Mouse (Mus musculus) liver, embryonic 13.5 days (tissue): ENCODE data around the gene Mcmbp. TPM values are rescaled to one million over a fixed set of nuclear protein-coding genes. Genes with fewer than 3 reads are reported as not detected.

ENCODE experiments used
- ATAC-seq: fragments of 200-750 bp; cut with Nextera tagmentation; 2 replicates; pipeline ENCODE4 v1.8.0; 2017; ENCODE audit warnings: low read depth, mild to moderate bottlenecking, moderate number of reproducible peaks, moderate library complexity
- DNase-seq: peaks from one replicate; pipeline ENCODE4 v3.0.0; 2022
- H3K27ac ChIP-seq: fragments of 300-500 bp; sonication (generic); 2 replicates; pipeline ENCODE4 v1.5.1; 2015; ENCODE audit warnings: moderate library complexity, mild to moderate bottlenecking, inconsistent platforms
- H3K27me3 ChIP-seq: fragments of 300-500 bp; sonication (generic); 2 replicates; pipeline ENCODE4 v1.6.1; 2015; ENCODE audit warnings: mild to moderate bottlenecking, inconsistent platforms
- H3K36me3 ChIP-seq: fragments of 300-500 bp; sonication (generic); 2 replicates; pipeline ENCODE4 v1.6.1; 2015; ENCODE audit warnings: mild to moderate bottlenecking, inconsistent platforms
- H3K4me1 ChIP-seq: fragments of 300-500 bp; sonication (generic); replicated peaks from 2 replicates; pipeline ENCODE4 v1.6.1; 2015; ENCODE audit warnings: inconsistent platforms
- H3K4me2 ChIP-seq: fragments of 300-500 bp; sonication (generic); 2 replicates; pipeline ENCODE4 v1.6.1; 2015; ENCODE audit warnings: inconsistent platforms, mild to moderate bottlenecking, moderate library complexity
- H3K4me3 ChIP-seq: fragments of 300-500 bp; sonication (generic); replicated peaks from 2 replicates; pipeline ENCODE4 v1.5.1; 2015; ENCODE audit warnings: mild to moderate bottlenecking, inconsistent platforms
- H3K9ac ChIP-seq: fragments of 300-500 bp; sonication (generic); 2 replicates; pipeline ENCODE4 v1.6.1; 2015; ENCODE audit warnings: mild to moderate bottlenecking, inconsistent platforms
- H3K9me3 ChIP-seq: fragments of 300-500 bp; sonication (generic); replicated peaks from 2 replicates; pipeline ENCODE4 v1.6.1; 2016; ENCODE audit warnings: inconsistent platforms
- WGBS: fragments of 180-500 bp; shearing (Covaris S2); methylation state at CpG from one replicate; pipeline ENCODE4 v1.1.7; 2015; ENCODE audit not compliant: insufficient replicate concordance; 5-methylcytosine and 5-hydroxymethylcytosine counted together
- polyA plus RNA-seq: library from polyadenylated mRNA; unstranded; fragments of >200 nt; fragmentation: Nextera tagmentation; extraction: Ambion mirVana; gene quantifications from 2 replicates; pipeline ENCODE4 v1.2.1, GENCODE M21; 2015

Mcmbp gene
- polyA plus RNA-seq, 1 experiment from 2014 or later, result 27.1 TPM

- peak overlapping the region; percentile 60; the same call in 1 of the 2 replicates for H3K9ac ChIP-seq
- peak overlapping the region; percentile 91 for H3K27ac ChIP-seq
These were observed 68.3 kb downstream of the Mcmbp start for GRCm38 (mm10) chr7:128671952-128672351.

GRCm38 (mm10) chr7:128668831-128669230, 71.5 kb downstream of the Mcmbp start:
- Histone ChIP-seq H3K27me3 (no peaks in the 10 kb centered on the region), H3K9me3 (no peaks in the 10 kb centered on the region), H3K27ac (no peak overlapping the region; the same call in 1 of the 2 replicates), H3K36me3 (peaks cover 4% of the 10 kb centered on the region), H3K4me1 (peaks cover 74% of the 10 kb centered on the region), H3K4me3 (no peak overlapping the region), H3K9ac (no peak overlapping the region), H3K4me2 (no peak overlapping the region)
- ATAC-seq (no peak), DNase-seq (no peak)
- WGBS, result 21% methylated on average over 2 of the region's 2 CpGs

More at GRCm38 (mm10) chr7:128671952-128672351, 68.3 kb downstream of the Mcmbp start:
- peak overlapping the region; percentile 65 for H3K4me2 ChIP-seq
- 19% methylated on average over 8 of the region's 8 CpGs for WGBS
- peaks cover 6% of the 10 kb centered on the region for H3K36me3 ChIP-seq
- H3K4me3 ChIP-seq, result peak overlapping the region; percentile 40
- peak; percentile 17 for DNase-seq
- no peaks in the 10 kb centered on the region for H3K27me3 ChIP-seq
- ATAC-seq, result peak; percentile 25
- H3K4me1 ChIP-seq, result peaks cover 55% of the 10 kb centered on the region
- H3K9me3 ChIP-seq, result 0 out of 2 replicates have a peak, but pooled peaks cover 2% of the 10 kb centered on the region

- Histone ChIP-seq H3K9ac (no peak overlapping the region), H3K27me3 (no peaks in the 10 kb centered on the region), H3K4me3 (no peak overlapping the region), H3K4me2 (peak overlapping the region; percentile 18; the same call in 1 of the 2 replicates), H3K4me1 (peaks cover 63% of the 10 kb centered on the region), H3K9me3 (no peaks in the 10 kb centered on the region), H3K27ac (0 out of 2 replicates have a peak overlapping the region, but pooled peaks have one; percentile 8), H3K36me3 (peaks cover 4% of the 10 kb centered on the region)
- peak; percentile 54 for ATAC-seq
- WGBS, result 50% methylated on average over 5 of the region's 5 CpGs
- peak; percentile 34 for DNase-seq
These were observed 72.5 kb downstream of the Mcmbp start for GRCm38 (mm10) chr7:128667788-128668187.

- peak; percentile 15 for DNase-seq
- Histone ChIP-seq H3K4me1 (peaks cover 43% of the 10 kb centered on the region), H3K27me3 (no peaks in the 10 kb centered on the region), H3K9ac (no peak overlapping the region), H3K4me2 (no peak overlapping the region), H3K9me3 (no peaks in the 10 kb centered on the region), H3K4me3 (no peak overlapping the region), H3K36me3 (peaks cover 4% of the 10 kb centered on the region), H3K27ac (no peak overlapping the region; the same call in 1 of the 2 replicates)
- no peak for ATAC-seq
- 45% methylated on average over 11 of the region's 11 CpGs for WGBS
These were observed 75.4 kb downstream of the Mcmbp start for GRCm38 (mm10) chr7:128664861-128665377.

- Histone ChIP-seq H3K9ac (no peak overlapping the region), H3K36me3 (peaks cover 7% of the 10 kb centered on the region), H3K4me1 (peaks cover 38% of the 10 kb centered on the region), H3K27ac (no peak overlapping the region), H3K4me2 (no peak overlapping the region), H3K4me3 (no peak overlapping the region), H3K9me3 (no peaks in the 10 kb centered on the region), H3K27me3 (no peaks in the 10 kb centered on the region)
- 84% methylated on average over 8 of the region's 8 CpGs for WGBS
- ATAC-seq (no peak), DNase-seq (no peak)
These were observed 76.4 kb downstream of the Mcmbp start for GRCm38 (mm10) chr7:128663906-128664305.

- H3K4me2 ChIP-seq, result no peak overlapping the region
- H3K36me3 ChIP-seq, result peaks cover 3% of the 10 kb centered on the region; the same call in 1 of the 2 replicates
- no peak overlapping the region for H3K4me3 ChIP-seq
- no peaks in the 10 kb centered on the region for H3K9me3 ChIP-seq
- ATAC-seq, result no peak
- H3K9ac ChIP-seq, result no peak overlapping the region
- H3K27me3 ChIP-seq, result no peaks in the 10 kb centered on the region
- WGBS, result 57% methylated on average over 1 of the region's 1 CpGs
- no peak for DNase-seq
- peaks cover 5% of the 10 kb centered on the region; the same call in 1 of the 2 replicates for H3K4me1 ChIP-seq
- H3K27ac ChIP-seq, result no peak overlapping the region
These were observed 83.3 kb downstream of the Mcmbp start for GRCm38 (mm10) chr7:128656970-128657369.

Other genes with a start within 250 kb of the Mcmbp start
- 3.3 and 3.9 TPM in 2 replicates for gene Bag3, start 216.9 kb downstream of the Mcmbp start, polyA plus RNA-seq
- gene Inpp5f, start 129.2 kb downstream of the Mcmbp start, polyA plus RNA-seq, result 6.9 and 7.4 TPM in 2 replicates
- gene Sec23ip, start 4.4 kb upstream of the Mcmbp start, polyA plus RNA-seq, result 20.4 and 25.0 TPM in 2 replicates